Mouse (Mus musculus) c-Kit-positive CD71-positive TER-119-positive erythroid progenitor cells, embryonic 14.5 days (primary cell): ENCODE data around the gene Prkag2.
"Not testable (repeated sequence)": the region's sequence is repeated elsewhere in the genome, so short reads cannot be mapped to it uniquely, and the experiment has no call there.

Experiments used
- DNase-seq: peaks from one replicate; pipeline ENCODE4 v3.0.0-alpha.2; 2013; ENCODE audit warnings: low spot score

Gene Prkag2

DNA sequence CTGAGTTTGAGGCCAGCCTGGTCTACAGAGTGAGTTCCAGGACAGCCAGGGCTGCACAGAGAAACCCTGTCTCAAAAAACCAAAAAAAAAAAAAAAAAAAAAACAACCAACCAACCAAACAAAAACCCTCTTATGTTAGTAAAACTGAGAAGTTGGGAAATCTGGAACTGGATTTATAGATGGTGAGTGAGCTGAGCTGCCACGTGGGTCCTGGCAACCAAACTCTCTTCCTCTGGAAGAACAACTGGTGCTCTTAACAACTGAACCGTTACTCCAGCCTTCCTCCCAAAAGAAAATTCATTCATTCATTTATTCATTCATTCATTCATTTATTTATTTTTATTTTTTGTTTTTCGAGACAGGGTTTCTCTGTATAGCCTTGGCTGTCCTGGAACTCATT is 278.2 kb downstream of the Prkag2 start:
- DNase-seq, result not testable (repeated sequence)

DNA sequence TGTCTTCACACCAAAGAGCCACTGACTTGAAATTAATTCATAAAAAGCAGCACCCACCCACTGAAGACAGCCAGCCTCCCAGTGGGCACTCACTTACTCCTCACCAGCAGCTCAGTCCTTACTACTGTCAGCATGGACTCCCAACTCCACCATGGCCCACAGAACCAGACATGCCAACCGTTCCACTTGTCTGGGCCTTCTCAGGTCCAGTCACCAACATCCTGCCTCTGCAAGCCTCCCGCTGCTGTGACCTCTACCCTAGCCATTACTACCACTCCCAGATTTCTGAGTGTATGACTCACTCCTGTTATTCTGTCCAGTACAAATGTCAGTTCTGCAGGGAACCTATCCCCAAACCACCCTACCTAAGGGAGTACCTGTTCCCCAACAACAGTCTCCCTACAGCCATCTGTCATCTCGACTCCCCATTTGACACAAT is 279.0 kb downstream of the Prkag2 start:
- DNase-seq, result no peak

DNA sequence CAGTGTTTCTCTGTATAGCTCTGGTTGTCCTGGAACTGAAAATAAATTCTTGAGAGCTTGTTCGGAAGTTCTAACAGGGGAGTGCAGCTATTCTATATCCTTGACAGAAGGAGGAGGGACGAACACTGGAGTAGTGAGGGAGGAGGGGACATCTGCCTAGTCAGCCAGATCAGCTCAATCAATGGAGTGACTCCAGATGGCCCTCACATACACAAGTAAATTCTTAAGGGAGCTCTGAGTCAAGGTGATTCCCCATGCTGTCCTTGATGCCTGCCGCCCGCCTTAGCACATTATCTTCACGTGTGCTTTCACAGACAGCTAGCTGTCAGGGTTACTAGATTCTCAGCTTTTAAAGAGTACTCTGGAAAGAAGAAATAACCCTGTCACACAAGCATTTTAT is 279.8 kb downstream of the Prkag2 start:
- no peak for DNase-seq

DNA sequence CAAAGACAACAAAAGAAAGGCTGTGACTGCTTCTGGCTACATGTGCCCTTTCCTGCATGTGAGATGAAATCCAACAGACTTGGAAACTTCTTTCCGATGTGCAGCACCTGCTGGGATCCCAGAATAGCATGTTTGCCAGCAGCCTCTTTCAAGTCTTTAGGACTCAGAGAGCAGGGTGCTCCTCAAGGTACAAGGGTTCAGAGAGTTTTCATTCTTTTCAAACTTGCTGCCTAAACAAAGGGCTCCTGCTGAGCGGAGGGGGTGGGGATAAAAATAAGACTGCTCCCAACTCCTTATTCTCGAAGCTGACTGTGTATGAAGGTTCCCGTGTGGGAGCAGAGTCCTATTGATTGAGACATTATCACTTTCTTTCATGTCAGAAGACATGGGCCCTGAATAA is 283.3 kb downstream of the Prkag2 start:
- no peak for DNase-seq

DNA sequence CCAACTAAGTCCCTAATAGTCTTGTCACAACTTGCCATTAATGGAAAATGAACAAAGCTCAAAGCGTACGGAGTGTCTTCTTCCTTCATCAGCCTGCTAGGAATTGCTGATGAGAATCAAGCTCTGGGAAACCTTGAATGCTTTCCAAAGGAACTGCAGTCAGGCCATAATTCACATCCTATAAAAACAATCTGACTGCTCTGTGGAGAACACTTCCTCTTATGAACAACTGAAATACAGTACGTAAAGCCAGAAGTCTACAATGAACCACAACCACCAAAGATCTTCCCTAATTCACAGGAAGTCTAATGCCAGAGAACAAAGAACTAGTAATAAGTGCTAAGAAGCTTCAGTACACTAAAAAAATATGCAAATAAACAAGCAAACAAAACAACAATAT is 286.5 kb downstream of the Prkag2 start:
- no peak for DNase-seq

GRCm38 (mm10) chr5:24813005-24813404 is 287.4 kb downstream of the Prkag2 start:
- no peak for DNase-seq
